Mouse (Mus musculus): ENCODE data around the gene Tcerg1l.

Tcerg1l gene

DNA sequence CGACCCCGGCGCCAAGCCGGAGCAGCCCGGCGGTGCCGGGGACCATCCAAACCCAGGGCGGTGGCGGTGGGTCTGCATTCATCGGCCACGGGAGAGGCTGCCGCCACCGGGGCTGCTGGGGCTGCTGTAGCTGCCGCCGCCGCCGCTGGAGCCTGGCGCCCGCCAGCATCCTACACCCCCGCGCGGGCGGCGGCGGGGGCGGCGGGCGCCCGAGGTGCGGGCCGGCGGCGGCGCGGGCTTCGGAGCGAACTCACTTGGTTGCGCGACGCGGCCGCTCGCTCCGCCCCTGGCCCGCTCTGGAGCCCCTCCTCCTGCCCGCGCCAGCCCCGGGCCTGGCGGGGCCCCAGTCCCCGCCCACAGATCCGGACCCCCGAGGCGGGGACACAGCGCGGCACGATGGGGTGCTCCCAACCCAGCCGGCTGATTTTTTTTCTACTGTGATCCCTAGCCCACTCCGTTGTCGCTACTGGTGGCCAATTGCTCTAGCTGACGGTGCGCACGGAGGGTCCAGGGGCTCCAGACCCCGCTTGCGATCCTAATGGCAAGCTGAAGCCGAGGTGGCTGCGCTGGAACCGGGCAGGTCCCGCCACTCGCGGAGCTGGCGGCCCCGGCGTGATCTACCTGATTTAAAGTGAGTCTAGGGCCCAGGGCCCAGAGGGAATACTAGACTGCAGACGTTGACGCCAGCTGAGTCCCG lies at the start of gene Tcerg1l:
TSS of gene Tcerg1l (minus strand) at position 246 of the 697 bp plus-strand sequence.
- peak; percentile 40 for DNase-seq

GRCm38 (mm10) chr7:138442096-138442495 lies 44.6 kb upstream of the Tcerg1l start:
- no peak for DNase-seq

- no peak for DNase-seq
Observed at GRCm38 (mm10) chr7:138432541-138432940, 35.0 kb upstream of the Tcerg1l start.

GRCm38 (mm10) chr7:138431456-138431855 lies 33.9 kb upstream of the Tcerg1l start:
- DNase-seq = no peak

GRCm38 (mm10) chr7:138429916-138430315 lies 32.4 kb upstream of the Tcerg1l start:
- no peak for DNase-seq

DNA sequence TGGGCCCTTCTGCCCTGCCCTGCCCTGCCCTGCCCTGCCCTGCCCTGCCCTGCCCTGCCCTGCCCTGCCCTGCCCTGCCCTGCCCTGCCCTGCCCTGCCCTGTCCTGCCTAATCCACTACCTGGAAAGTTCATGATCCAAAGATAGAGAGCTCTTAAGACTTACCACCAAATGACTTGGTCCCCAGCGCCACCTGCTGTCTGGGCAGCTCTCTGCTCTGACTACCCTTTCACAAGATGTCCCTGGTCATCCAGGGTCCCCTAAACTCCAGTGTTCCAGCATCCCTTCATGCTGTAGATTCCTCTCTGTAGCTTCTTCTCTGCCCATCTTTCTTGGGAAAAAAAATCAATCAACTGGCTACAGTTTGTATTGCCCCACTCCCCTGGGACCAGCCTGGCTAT lies 31.3 kb upstream of the Tcerg1l start:
- DNase-seq = peak; percentile 18

GRCm38 (mm10) chr7:138427441-138427840 lies 29.9 kb upstream of the Tcerg1l start:
- DNase-seq = no peak

- DNase-seq = no peak
Observed at GRCm38 (mm10) chr7:138413496-138413895, 16.0 kb upstream of the Tcerg1l start.

DNA sequence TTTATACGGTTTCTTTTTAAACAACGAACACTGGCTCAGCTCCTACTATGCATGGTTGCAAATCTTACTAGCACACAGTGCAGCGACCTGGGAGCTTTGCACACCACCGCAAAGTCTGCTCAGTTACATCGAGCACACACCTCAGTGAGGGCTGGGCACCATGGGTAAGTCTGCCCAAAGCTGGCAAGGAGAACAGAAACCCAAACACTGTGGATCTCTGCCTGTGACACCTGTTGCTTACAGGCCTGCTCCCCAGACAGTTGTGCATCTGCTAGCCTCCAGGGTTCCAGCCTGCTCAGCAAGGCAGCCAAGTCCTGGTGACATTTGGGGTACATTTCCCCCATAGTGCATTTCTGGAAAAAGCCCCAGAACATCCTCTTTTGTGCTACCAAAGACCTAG lies 4.1 kb upstream of the Tcerg1l start:
- DNase-seq = no peak

DNA sequence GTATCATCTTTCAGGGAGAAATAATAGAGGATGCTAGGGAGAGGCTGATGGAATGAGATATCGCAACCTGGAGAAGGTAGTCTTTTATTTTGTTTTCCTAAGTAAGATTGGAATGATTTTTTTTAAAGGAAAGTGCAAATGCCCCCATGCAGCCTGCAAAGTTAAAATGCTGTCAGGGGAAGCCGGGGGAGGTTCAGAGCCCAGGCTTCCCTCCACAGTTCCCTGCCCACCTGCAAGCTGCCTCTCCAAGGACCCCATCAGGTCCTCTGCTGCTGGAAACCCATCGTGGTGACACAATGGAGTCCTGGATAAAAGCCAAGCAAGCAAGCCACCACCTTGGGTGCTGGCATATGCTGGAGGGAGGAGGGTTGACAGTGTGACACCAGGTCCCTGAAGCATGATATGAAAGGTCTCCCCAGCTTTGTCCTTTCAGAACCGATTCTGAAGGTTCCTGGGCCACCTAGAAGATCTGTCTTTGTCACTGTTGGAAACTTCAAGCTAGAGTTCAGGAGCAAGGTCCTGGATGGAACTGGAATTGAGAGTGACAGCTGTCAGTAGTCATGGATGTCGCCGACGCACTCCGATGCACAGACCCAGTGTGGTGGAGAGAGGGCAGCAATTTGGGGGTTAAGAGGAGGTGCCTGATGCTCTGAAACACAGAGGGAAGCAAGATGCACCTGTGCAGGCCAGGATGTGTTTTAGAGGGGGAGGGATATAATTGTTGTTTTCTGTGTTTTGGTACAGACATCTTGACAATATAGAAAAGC lies 3.2 kb upstream of the Tcerg1l start:
- DNase-seq = no peak

GRCm38 (mm10) chr7:138398182-138398793 lies 758 bp upstream of the Tcerg1l start:
- DNase-seq = peak; percentile 86

DNA sequence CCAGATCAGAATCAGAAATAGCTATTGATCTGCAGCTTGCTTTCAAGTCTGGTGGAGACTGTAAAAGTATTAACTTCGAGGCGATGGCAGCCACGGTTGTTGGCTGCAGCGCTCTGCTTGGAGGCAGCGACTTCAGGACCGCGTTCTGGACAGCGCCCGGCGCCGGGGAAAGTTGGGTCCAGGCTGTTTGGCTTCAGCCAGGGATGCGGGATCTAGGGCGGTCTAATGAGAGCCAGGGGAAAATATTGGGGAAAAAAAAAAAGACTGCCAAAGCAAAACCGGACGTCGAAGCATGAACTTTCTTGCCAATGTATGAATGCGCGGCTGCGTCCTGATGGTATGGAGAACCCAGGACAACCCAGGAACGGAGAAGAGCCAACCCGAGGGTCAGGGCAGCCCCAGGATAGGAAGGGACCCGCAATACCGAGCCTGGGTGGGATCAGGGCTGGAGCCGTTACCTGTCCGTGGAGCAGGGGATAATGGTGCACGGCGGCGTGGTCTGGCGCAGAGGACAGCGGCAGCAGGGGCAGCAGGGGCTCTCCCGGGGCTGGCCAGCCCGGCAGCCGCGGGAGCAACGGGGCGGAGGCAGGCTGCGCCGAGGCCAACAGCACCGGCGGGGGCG lies 556 bp downstream of the Tcerg1l start:
- peak; percentile 44 for DNase-seq

GRCm38 (mm10) chr7:138396109-138396862 lies 1.2 kb downstream of the Tcerg1l start:
- no peak for DNase-seq

GRCm38 (mm10) chr7:138389941-138390340 lies 7.6 kb downstream of the Tcerg1l start:
- no peak for DNase-seq

- no peak for DNase-seq
Observed at GRCm38 (mm10) chr7:138389071-138389470, 8.5 kb downstream of the Tcerg1l start.

DNA sequence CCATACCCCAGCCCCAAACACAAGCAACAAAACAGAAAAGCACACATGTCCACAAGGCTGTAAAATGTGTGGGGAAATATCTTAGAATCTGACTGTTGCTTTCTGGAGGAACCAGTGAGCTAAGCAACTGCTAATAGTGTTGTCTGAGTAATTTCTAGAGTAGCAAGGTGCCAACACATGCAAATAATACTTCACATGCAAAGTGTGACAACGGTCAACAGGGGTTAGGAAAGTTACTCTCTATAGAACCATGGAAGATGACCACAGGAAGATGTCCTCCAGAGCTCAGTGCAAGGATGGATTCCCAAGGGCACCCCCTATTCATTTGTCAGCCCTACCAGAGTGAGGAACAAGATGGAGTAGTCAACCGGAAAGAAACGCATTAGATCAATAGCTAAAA lies 18.3 kb downstream of the Tcerg1l start:
- DNase-seq = no peak

DNA sequence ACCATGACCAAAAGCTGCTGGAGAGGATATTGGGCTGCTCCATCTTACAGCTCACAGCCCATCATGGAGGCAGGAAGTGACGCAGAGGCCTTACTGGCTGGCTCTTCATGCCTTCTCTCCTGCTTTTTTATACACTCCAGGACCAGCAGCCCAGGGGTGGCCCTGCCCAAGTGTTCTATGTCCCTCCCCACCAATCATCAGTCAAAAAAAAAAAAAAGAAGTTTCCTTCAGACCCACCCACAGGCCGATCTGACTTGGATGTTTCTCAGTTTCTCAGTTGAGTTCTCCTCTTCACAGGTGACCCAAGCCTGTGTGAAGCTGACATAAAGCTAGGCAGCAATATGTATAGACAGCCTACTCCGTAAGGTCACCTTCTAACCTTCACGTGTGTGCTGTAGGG lies 19.0 kb downstream of the Tcerg1l start:
- no peak for DNase-seq

DNA sequence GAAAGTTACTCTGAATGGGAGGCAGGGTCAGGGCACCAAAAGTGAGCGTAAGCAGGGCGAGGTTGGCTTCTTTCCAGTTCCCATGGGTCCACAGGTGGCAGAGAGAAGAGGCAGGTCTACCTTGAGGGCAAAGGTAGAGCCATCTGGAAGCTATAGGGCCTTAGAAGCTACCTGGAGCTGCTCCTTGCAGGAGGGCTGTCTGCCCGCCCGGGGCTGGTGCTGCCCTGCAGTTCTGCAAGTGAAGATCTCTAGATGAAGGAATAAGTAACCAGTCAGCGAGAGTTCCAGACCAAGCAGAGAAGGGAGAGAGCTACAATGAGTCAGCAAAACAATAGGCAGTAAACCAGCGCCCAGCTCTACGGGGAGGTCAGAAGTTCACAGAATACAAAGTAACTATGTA lies 22.0 kb downstream of the Tcerg1l start:
- DNase-seq = no peak

- DNase-seq = no peak
Observed at GRCm38 (mm10) chr7:138374376-138374775, 23.2 kb downstream of the Tcerg1l start.

DNA sequence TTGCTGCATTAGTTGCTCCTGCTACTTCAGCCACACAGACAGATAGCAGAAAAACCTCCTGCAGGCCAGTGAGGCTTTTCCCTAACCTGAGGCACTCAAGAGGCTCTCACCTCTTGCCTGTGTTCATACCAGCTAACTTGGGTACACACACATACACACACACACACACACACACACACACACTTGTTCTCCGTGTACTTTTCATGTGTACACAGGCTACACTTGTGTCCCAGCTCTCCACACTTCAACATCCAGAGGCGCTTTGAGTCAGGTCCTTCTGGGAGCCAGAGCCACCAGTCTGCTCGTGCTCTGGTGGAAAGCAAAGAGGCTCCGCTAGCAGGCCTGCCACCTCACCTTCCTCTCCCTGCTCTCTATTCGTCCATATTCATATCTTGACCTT lies 24.0 kb downstream of the Tcerg1l start:
- DNase-seq = no peak

DNA sequence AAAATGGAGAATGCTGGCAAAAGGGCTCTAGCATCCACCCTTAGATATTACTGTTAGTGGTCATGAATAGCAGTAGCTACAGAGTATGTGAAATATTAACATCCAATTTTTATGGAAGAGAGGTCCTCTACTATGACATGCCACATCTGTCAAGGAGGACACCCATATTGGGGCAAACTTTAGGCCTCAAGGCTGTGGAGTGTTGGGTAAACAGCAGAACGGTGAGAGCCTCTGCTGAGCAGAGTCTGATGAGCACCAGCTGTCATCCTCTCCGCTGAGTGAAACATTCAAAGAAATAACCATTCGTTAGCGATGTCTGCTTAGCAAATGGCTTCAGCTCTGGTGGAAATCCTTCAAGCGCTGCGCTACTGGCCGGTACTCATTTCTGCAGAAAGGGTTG lies 30.0 kb downstream of the Tcerg1l start:
- no peak for DNase-seq

DNA sequence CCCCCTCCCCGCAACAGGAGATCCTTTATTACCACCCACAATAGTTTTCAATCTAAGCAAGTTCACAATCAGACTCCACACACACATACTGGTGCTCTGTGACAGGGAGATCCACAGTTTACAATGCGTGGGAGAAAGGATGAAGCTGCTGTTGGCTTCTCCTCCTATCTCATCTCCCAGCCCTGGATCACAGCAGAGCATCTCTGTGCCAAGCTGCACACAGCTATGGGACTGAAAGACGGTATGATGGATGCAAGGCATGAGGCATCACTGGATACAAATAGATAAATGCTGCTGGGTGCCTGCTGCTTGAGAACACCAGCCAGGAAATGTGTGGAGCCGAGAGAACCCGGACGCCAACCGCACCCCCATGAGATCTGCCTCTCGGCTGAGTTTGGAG lies 32.0 kb downstream of the Tcerg1l start:
- DNase-seq = no peak

DNA sequence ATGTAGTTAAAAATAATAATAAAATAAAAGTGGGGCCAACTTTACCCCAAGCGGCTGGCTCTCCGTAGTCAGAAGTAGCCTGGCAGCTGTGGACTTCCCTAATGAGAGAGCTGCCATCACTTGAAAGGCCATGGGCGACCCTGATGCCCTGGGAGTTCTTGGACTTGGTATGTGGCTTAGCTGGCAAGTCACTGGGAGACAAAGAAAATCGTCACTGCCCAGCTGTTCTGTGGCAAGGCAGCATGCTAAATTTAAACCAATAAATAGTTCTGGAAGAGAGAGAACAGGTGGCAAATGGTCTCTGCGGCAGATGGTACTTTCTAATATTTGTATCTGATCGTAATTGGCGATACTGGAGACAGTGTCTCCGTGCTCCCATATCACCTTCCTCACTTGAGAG lies 40.1 kb downstream of the Tcerg1l start:
- DNase-seq = no peak

All from right cerebral cortex, postnatal 4 days (tissue).